Mouse (Mus musculus) embryonic stem cell, embryonic (primary cell): ENCODE data around the gene Gm10720.
"Not testable (repeated sequence)": the region's sequence is repeated elsewhere in the genome, so short reads cannot be mapped to it uniquely, and the experiment has no call there.

Source experiments
- CTCF ChIA-PET, 4 experiments: fragments of 300-600 bp in 2 of 4; fragments of 350-600 bp in 2 of 4; sonication (Branson Sonifier 250); formaldehyde crosslinking; loops; one replicate each; lab custom pipeline; 2022; ENCODE audit warnings: inconsistent platforms in 2 of 4; lab: Charles Lee
- POLR2A ChIA-PET, 4 experiments: fragments of 300-600 bp in 2 of 4; fragments of 350-600 bp in 2 of 4; sonication (Branson Sonifier 250); formaldehyde crosslinking; loops; one replicate each; lab custom pipeline; 2022; ENCODE audit warnings: antibody characterized with exemption in 4 of 4, inconsistent platforms in 1 of 4; lab: Charles Lee

Gene Gm10720

DNA sequence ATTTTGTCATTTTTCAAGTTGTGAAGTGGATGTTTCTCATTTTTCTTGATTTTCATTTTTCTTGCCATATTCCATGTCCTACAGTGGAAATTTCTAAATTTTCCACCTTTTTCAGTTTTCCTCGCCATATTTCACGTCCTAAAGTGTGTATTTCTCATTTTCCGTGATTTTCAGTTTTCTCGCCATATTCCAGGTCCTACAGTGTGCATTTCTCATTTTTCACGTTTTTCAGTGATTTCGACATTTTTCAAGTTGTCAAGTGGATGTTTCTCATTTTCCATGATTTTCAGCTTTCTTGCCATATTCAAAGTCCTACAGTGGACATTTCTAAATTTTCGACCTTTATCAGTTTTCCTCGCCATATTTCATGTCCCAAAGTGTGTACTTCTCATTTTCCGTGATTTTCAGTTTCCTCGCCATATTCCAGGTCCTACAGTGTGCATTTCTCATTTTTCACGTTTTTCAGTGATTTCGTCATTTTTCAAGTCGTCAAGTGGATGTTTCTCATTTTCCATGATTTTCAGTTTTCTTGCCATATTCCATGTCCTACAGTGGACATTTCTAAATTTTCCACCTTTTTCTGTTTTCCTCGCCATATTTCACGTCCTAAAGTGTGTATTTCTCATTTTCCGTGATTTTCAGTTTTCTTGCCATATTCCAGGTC lies 8.7 kb downstream of the Gm10720 start:
- CTCF ChIA-PET, POLR2A ChIA-PET: not testable (repeated sequence)

DNA sequence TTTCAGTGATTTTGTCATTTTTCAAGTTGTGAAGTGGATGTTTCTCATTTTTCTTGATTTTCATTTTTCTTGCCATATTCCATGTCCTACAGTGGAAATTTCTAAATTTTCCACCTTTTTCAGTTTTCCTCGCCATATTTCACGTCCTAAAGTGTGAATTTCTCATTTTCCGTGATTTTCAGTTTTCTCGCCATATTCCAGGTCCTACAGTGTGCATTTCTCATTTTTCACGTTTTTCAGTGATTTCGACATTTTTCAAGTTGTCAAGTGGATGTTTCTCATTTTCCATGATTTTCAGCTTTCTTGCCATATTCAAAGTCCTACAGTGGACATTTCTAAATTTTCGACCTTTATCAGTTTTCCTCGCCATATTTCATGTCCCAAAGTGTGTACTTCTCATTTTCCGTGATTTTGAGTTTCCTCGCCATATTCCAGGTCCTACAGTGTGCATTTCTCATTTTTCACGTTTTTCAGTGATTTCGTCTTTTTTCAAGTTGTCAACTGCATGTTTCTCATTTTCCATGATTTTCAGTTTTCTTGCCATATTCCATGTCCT lies 9.5 kb downstream of the Gm10720 start, which contains the start of gene Gm10717:
Gene Gm10717 (plus strand): TSS at position 506 of the 556 bp plus-strand sequence.
- POLR2A ChIA-PET, CTCF ChIA-PET: not testable (repeated sequence)

DNA sequence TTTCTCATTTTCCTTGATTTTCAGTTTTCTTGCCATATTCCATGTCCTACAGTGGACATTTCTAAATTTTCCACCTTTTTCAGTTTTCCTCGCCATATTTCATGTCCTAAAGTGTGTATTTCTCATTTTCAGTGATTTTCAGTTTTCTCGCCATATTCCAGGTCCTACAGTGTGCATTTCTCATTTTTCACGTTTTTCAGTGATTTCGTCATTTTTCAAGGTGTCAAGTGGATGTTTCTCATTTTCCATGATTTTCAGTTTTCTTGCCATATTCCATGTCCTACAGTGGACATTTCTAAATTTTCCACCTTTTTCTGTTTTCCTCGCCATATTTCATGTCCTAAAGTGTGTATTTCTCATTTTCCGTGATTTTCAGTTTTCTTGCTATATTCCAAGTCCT lies 10.2 kb downstream of the Gm10720 start:
- POLR2A ChIA-PET, CTCF ChIA-PET: not testable (repeated sequence)

DNA sequence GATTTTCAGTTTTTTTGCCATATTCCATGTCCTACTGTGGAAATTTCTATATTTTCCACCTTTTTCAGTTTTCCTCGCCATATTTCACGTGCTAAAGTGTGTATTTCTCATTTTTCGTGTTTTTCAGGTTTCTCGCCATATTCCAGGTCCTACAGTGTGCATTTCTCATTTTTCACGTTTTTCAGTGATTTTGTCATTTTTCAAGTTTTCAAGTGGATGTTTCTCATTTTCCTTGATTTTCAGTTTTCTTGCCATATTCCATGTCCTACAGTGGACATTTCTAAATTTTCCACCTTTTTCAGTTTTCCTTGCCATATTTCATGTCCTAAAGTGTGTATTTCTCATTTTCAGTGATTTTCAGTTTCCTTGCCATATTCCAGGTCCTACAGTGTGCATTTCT lies 10.7 kb downstream of the Gm10720 start:
- POLR2A ChIA-PET, CTCF ChIA-PET: not testable (repeated sequence)

DNA sequence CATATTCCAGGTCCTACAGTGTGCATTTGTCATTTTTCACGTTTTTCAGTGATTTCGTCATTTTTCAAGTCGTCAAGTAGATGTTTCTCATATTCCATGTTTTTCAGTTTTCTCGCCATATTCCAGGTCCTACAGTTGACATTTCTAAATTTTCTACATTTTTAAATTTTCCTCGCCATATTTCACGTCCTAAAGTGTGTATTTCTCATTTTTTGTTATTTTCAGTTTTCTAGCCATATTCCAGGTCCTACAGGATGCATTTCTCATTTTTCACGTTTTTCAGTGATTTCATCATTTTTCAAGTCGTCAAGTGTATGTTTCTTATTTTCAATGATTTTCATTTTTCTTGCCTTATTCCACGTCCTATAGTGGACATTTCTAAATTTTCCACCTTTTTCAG lies 11.3 kb downstream of the Gm10720 start:
- POLR2A ChIA-PET, CTCF ChIA-PET: not testable (repeated sequence)

DNA sequence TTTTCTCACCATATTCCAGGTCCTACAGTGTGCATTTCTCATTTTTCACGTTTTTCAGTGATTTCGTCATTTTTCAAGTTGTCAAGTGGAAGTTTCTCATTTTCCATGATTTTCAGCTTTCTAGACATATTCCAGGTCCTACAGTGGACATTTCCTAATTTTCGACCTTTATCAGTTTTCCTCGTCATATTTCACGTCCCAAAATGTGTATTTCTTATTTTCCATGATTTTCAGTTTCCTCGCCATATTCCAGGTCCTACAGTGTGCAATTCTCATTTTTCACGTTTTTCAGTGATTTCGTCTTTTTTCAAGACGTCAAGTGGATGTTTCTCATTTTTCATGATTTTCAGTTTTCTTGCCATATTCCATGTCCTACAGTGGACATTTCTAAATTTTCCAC lies 11.7 kb downstream of the Gm10720 start:
- CTCF ChIA-PET, POLR2A ChIA-PET: not testable (repeated sequence)

DNA sequence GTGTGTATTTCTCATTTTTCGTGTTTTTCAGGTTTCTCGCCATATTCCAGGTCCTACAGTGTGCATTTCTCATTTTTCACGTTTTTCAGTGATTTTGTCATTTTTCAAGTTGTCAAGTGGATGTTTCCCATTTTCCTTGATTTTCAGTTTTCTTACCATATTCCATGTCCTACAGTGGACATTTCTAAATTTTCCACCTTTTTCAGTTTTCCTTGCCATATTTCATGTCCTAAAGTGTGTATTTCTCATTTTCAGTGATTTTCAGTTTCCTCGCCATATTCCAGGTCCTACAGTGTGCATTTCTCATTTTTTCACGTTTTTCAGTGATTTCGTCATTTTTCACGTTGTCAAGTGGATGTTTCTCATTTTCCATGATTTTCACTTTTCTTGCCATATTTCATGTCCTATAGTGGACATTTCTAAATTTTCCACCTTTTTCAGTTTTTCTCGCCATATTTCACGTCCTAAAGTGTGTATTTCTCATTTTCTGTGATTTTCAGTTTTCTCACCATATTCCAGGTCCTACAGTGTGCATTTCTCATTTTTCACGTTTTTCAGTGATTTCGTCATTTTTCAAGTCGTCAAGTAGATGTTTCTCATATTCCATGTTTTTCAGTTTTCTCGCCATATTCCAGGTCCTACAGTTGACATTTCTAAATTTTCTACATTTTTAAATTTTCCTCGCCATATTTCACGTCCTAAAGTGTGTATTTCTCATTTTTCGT lies 14.0 kb downstream of the Gm10720 start:
- CTCF ChIA-PET, POLR2A ChIA-PET: not testable (repeated sequence)

DNA sequence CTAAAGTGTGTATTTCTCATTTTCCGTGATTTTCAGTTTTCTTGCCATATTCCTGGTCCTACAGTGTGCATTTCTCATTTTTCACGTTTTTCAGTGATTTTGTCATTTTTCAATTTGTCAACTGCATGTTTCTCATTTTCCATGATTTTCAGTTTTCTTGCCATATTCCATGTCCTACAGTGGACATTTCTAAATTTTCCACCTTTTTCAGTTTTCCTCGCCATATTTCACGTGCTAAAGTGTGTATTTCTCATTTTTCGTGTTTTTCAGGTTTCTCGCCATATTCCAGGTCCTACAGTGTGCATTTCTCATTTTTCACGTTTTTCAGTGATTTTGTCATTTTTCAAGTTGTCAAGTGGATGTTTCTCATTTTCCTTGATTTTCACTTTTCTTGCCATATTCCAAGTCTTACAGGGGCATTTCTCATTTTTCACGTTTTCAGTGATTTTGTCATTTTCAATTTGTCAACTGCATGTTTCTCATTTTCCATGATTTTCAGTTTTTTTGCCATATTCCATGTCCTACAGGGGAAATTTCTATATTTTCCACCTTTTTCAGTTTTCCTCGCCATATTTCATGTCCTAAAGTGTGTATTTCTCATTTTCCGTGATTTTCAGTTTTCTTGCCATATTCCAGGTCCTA lies 15.3 kb downstream of the Gm10720 start:
- POLR2A ChIA-PET, CTCF ChIA-PET: not testable (repeated sequence)

DNA sequence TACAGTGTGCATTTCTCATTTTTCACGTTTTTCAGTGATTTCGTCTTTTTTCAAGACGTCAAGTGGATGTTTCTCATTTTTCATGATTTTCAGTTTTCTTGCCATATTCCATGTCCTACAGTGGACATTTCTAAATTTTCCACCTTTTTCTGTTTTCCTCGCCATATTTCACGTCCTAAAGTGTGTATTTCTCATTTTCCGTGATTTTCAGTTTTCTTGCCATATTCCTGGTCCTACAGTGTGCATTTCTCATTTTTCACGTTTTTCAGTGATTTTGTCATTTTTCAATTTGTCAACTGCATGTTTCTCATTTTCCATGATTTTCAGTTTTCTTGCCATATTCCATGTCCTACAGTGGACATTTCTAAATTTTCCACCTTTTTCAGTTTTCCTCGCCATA lies 18.8 kb downstream of the Gm10720 start, which contains the start of gene Gm17535:
Gene Gm17535 (plus strand): TSS at position 301 of the 400 bp plus-strand sequence.
- POLR2A ChIA-PET, result not testable (repeated sequence)

DNA sequence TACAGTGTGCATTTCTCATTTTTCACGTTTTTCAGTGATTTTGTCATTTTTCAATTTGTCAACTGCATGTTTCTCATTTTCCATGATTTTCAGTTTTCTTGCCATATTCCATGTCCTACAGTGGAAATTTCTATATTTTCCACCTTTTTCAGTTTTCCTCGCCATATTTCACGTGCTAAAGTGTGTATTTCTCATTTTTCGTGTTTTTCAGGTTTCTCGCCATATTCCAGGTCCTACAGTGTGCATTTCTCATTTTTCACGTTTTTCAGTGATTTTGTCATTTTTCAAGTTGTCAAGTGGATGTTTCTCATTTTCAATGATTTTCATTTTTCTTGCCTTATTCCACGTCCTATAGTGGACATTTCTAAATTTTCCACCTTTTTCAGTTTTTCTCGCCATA lies 21.1 kb downstream of the Gm10720 start, which contains the start of gene Gm10715:
Gene Gm10715 (plus strand): TSS at position 301 of the 400 bp plus-strand sequence.
- CTCF ChIA-PET, POLR2A ChIA-PET: not testable (repeated sequence)

More for the DNA sequence above, 18.8 kb downstream of the Gm10720 start, which contains the start of gene Gm17535:
- CTCF ChIA-PET, result not testable (repeated sequence)

DNA sequence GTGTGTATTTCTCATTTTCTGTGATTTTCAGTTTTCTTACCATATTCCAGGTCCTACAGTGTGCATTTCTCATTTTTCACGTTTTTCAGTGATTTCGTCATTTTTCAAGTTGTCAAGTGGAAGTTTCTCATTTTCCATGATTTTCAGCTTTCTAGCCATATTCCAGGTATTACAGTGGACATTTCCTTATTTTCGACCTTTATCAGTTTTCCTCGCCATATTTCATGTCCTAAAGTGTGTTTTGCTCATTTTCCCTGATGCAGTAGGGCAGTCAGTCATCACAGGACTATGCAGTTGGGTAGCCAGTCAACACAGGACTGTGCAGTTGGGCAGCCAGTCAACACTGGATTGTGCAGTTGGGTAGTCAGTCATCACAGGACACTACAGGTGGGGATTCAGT lies 22.7 kb downstream of the Gm10720 start:
- CTCF ChIA-PET, POLR2A ChIA-PET: not testable (repeated sequence)
